Mouse (Mus musculus) skeletal muscle tissue, adult 2 months (tissue): ENCODE measurements around the gene Plekha7.

Experiments
- DNase-seq: peaks from one replicate; pipeline ENCODE4 v3.0.0-alpha.2; 2012; ENCODE audit warnings: low read depth, low spot score

Plekha7 gene

DNA sequence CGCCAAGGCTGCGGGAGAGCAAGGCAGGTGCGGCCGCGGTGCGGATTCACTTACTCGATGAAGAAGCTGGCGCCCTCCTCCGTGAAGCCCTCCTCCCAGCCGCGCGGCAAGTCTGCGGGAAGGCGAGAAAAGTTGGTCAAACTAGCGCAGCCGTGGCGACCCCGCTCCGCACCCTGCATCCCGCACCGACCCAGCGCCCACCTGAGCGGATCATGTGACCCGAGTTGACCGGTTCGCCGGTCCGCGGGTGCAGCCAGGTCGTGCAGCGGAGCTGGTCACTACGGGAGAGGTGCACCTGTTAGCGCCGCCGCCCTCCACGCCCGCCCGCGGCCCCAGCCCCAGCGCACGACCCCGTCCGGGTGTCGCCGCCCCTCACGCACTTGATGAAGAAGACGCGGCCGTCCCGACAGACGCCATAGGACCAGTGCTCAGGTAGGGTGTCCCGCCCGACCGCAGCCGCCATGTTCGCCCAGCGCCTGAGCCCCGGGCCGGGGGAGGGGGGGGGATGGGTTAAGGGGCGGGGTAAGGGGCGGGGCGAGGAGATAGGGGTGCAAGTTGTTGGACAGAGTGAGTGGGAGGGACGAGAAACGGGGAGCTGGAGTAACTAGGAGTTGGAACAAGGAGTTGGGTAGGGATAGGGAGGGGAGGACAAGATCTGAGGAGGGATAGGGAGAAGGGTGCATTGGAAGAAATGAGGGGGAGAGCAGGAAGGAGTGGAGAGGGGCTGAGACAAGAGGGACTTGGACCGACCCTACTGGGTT lies at the start of gene Plekha7:
Gene Plekha7, minus strand, starts transcription at position 506 of the 761 bp plus-strand sequence.
- DNase-seq = no peak

GRCm38 (mm10) chr7:116336226-116336625 lies 28.1 kb upstream of the Plekha7 start:
- DNase-seq = peak; percentile 45

GRCm38 (mm10) chr7:116335133-116335532 lies 27.0 kb upstream of the Plekha7 start:
- DNase-seq = no peak

- DNase-seq = no peak
Measured at GRCm38 (mm10) chr7:116334669-116335038, 26.5 kb upstream of the Plekha7 start.

DNA sequence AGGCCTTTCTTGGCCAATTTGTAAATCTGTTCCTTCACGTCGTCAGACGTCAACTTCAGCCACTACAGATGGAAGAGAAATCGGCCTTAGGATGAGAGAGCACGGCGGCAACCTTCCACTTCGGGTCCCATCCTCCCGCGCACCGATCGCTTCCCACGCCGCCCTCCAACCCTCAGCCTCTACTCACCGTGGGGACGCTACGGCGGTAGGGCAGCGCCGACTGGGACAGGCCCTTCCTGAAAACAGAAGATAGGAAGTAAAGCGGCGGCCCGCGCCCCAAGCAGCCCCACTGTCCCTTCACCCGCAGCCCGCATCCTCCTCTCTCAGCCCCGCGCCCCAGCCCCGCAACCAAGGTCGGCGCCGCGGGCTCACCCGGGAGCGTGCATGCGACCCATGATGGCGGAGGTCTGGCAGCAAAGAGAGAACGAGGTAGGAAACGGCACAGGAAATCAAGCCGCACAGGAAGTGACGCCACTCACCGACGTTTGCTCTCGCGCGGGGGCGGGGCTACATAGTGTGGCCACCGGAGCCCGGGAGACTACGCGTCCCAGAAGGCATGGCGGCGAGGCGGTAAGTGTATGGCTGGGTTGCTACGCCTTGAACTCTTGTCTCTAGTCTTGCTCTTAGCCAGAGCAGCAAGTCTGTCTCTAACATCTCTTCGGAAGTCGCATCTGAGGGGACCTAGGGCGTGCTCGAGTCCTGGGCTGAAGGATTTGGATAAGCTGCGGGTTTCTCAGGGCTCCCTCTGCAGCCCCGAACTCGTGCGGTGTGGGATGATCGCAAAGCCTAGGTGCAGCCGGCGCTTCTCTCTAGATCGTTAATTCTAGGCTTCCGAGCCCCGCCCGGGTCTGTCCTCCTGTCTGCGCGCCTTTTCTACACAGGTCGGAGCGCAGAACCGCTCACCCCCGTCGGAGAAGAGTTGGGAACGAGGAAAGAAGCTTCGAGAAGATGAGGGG lies 25.8 kb upstream of the Plekha7 start, which contains the start of gene Rps13:
Gene Rps13, minus strand, starts transcription at position 483 of the 956 bp plus-strand sequence.
- DNase-seq = peak; percentile 90

DNA sequence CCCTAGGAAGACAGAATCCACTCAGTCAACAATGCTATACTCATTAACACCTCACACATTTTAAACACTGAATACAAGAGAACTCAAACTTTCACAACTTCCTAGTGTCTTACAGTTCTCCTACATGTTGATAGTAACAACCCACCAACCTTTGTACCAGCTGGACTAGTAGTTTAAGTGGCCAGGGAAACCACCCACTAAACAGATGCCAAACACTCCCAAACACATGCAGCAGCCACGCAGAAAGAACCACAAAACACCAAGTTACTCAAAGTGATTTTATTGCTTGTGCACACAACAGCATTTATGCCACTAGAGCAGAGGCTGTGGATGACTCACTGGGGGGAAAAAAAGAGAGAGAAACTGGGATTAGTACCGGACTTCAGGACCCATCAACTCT lies 23.1 kb upstream of the Plekha7 start:
- DNase-seq = no peak

DNA sequence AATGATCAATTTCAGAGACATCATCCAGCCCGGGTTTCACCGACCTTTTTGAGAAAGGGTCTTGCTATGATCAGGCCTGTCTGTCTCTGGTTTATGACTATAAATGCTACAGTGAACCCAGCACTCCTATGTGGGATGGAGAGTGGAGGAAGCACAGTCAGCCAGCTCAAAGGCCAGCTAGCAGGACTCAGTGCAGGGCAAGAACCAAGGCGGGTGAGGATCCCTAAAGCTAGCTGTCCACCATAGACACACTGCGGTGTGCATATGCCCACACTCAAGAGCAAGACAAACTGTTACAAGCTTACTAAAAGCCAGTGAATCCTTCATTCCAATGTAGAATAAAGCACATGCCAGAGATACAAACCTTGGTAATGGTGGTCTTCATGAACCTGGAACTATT lies 21.7 kb upstream of the Plekha7 start:
- no peak for DNase-seq

GRCm38 (mm10) chr7:116328777-116329176 lies 20.6 kb upstream of the Plekha7 start:
- no peak for DNase-seq

- DNase-seq = no peak
Measured at GRCm38 (mm10) chr7:116327901-116328300, 19.7 kb upstream of the Plekha7 start.

DNA sequence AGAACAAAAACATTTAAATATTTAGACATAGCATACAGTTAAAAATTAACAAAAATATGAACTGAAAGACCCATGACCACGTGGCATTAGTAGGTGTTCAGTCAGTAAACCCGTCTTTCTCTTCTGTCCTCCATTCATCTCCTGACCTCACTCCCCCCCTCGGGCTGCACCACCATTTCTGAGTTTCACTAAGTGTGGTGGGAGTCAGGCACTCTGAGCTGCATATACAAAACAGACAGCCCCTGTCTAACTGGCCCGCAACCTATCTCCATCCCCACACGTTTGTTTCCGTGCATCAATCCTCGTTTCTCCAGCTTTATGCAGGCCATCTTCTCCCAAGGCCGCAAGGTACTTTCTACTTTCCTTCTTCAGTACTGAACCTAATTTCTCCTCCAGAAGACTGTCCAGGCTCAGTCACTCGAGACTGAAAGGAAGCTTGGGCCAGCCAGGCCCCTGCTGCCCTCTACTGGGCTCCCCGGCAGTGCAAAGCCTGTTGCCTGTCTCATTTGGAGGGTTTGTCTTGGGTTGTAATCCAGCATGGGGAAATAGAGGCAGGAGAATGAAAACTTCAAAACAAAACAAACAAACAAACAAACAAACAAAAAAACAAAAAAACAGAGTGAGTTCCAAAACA lies 15.3 kb upstream of the Plekha7 start:
- DNase-seq = no peak

DNA sequence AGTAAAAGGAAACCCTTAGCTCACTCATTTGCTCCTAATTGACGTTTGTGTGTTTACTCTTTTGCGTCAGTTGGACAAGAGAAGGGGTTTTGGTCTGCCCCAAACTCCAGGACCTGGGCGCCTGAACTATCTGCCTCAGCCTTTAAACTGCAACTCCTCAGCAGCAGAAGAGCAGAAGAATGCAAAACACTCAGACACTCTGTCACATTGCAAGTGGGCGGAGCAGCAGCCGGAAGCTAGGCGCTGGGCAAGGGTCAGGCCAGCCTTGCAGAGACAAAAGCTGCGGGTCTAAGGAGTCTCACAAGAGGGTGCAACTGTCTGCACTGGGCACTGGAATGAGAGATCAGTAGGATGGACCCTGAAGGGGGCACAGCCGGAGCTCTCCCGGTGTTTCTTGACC lies 1.3 kb upstream of the Plekha7 start:
- no peak for DNase-seq

- no peak for DNase-seq
Measured at GRCm38 (mm10) chr7:116308632-116308991, 436 bp upstream of the Plekha7 start.

DNA sequence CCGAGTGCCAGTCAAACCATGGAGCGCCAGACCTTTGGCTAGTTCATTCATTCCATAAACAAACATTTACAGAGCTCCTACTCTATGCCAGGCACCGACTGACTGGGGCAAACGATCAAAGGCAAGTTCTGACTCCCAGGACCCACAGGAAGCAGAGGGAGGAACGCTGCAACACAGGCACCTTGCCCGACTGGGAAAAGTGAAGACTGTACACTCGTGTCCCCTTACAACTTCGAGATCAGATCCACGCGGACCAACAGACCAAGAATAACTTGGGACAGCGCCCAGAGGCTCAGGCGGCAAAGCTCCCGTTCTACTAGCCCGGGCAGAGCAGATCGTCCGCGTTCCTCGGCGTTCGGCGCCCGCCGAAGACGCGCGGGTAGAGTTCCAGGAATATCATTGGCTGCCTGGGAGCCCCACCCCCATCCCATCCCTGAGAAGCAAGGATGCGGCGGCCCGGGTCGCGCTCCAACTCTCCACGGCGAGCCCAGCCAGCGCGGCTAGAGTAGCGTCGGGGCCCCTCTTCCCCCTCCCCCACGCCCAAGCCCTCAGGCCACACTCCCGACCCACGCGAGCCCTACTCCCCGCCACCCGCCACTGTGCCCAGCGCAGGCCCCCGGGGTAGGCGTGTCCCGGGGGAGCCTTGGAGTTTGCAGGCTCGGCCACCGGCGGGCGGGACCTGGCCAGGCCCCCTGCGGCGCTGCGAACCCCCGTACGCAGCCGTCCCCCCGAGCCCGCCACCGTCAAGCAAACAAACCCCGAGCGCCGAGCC lies 891 bp downstream of the Plekha7 start:
- DNase-seq = peak; percentile 23

GRCm38 (mm10) chr7:116306601-116307000 lies 1.6 kb downstream of the Plekha7 start:
- DNase-seq = no peak

DNA sequence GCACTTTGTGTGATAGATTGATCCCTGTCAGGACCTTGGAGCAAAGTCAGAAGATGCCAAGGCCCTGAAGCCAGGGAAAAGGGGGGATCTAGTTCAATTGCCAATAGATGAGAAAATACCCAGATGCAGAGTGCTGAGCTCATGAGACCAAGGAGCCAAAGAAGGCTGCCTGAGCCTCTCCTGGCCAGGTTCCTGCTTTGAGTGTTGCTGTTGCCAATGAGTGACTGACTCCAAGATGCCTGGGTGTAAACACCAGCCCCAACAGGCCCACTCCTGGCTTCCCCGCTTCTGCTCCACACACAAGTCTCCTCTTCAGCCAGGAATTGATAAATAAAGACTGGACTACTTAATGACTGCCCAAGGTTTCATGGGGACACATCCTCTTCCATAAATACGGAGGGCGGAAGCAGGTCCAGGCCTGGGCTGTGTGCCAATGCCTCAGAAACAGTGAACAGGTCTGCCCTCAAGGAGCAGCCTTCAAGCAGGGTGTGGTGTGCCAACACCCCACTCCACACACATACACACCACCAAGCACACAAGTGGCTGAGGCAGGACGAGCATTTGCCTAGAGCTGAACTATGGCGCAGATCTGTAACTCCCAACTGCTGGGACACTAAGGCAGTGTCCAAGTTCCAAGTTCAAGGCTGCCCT lies 6.4 kb downstream of the Plekha7 start:
- DNase-seq = peak; percentile 61

GRCm38 (mm10) chr7:116301144-116301543 lies 7.0 kb downstream of the Plekha7 start:
- no peak for DNase-seq

GRCm38 (mm10) chr7:116298851-116299250 lies 9.3 kb downstream of the Plekha7 start:
- no peak for DNase-seq

DNA sequence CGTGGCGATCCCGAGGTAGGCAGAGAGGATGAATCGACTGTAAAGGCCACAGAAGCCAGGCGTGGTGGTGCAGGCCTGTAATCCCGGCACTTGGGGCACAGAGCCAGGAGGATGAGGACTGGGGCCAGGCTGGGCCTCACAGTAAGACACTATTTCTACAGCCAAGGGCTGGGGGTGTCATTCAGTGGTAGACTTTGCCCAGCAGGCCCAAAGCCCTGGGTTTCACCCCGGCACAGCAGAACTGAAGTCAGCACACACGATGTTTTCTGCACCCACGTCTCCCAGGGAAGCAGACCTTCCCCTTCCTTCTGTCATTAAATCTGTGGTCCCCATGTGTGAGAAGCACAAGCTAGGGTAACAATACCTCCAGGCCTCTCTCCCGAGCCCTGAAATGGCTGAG lies 9.8 kb downstream of the Plekha7 start:
- no peak for DNase-seq

- no peak for DNase-seq
Measured at GRCm38 (mm10) chr7:116294961-116295360, 13.2 kb downstream of the Plekha7 start.

GRCm38 (mm10) chr7:116292377-116292776 lies 15.8 kb downstream of the Plekha7 start:
- no peak for DNase-seq

DNA sequence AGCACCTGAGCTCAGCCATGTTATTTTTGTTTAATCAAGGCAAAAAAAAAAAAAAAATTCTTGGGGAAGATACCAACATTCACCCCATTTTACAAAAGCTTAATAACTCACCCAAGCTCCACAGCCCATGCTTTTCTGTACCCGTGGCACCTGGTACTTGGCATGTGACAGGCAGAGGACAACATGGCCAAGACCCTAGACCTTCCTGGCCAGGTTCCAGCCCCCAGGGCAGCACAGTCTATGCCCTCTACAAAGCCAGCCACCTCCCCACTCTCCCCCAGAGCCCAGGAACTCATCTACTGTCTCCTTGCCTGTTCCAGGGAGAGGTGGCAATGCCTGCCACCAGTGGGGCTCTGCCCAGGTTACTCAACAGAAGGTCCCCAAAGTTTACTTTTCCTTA lies 17.6 kb downstream of the Plekha7 start:
- DNase-seq = no peak
